Mouse (Mus musculus): ENCODE results near the gene Wdfy3.
A peak's percentile ranks its signal among the peaks of the same experiment; 100 is the strongest.
"Not testable (repeated sequence)": the region's sequence is repeated elsewhere in the genome, so short reads cannot be mapped to it uniquely, and the experiment has no call there.

Gene Wdfy3

DNA sequence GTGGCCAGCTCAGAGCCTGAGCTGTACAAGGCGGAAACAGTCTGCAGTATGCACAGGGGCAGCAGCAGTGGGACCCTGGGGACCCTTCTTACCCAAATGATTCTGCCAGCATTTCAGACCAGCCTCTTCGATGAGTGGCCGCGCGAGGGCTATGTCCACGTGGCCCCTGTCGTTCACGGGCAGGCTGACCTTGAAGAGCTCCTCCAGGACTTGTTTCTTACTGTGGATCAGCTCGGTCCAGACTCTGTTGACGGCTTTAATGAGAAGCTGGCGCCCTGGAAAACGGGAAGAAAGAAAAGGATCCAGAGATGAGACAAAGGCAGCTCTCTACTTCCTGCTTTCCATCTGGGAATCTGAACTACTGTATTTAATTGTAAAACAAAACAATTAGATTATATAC is 184.7 kb downstream of the Wdfy3 start:
- no peak for DNase-seq (ENCODE audit: low read depth)

DNA sequence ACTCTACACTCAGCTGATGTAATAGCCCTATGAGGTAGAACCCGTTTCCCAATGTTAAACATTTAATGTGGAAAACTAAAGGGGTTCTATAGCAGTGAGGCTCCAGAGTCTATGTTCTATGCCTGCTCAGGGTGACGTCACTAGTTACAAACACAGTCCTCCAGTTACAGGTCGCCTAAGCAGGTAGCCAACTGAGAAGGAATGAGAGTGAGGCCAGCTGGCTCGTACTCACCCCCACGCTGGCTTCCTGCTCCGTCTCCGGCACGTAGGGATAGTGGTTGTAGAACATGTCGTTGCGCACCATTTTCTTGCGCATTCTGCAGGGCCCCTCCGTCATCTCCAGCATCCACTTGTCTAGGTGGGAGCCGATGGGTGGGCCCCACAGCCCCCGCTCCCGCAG is 187.5 kb downstream of the Wdfy3 start:
- no peak for DNase-seq (ENCODE audit: low read depth)

DNA sequence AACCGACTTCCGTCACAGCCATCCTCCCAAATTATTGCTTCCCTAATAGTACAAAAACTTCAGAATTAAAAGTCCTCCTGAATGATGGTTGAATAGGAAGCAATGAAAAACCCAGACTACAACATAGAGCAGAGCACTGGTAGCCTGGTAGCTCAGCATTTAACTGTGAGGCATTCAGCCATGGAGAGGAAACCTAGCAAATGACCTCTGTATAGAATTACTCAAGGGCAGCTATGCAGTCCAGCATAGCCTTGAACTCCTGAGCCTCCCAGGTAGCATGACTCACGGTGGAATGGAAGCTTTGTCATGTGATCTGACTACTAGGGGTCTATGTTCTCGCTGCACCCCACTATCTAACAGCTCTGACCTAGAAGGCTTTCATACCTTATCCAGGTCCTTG is 189.8 kb downstream of the Wdfy3 start:
- DNase-seq (ENCODE audit: low read depth): no peak

DNA sequence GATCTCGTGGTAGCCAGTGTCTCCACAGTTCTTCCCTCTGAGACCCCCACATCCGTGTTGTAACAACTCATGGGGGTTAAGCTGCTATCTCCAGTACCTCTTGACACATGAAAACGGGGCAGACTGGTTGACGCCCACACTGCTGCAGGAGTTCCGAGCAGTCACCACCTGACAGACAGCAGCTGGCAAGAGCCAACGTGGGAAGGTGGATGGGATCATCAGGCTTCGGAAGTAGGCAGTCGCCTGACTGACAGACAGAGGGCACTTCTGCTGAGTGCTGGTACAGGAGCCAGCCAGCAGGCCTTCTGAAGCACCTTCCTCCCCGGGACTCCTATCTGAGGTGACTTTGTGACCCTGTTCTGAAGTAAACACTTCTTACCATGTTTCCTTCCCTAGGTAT is 191.3 kb downstream of the Wdfy3 start:
- no peak for DNase-seq (ENCODE audit: low read depth)

DNA sequence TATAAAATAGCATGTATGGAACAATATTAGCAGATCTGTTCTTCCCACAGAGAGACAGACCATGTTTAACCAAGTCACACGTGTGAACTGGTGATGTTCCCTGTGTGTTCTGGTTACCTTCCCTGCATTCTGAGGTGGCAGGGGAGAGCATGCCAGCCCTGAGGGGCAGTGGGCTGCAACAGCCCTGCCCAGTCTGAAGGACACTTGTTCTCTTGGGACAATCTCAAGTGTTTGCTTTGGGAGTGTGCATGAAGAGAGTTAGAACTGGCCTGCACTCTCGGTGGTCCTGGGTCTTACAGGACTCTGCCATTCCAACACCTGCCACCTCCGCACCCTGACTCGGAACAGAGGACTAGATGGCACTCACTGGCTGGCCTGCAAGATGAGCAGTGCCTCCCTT is 193.5 kb downstream of the Wdfy3 start:
- DNase-seq (ENCODE audit: low read depth): no peak

DNA sequence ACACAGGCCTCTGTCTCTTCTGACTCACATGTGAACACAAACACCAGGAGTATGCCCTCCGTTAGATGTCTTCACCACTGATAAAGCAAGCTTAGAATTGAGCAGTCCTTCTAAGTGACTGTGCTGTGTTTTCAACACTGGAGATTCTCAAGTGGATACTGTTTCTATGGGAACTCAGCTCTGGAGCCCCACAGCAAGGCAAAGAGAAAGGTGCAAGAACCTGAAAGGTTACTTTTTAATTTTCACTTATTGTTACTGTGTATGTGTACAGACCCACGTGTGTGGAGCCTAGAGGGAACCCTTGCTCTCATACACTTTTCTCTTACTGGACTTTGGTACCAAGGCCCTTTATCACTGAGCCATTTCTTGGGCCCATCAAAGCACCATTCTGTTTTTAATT is 203.0 kb downstream of the Wdfy3 start:
- DNase-seq (ENCODE audit: low read depth): no peak

DNA sequence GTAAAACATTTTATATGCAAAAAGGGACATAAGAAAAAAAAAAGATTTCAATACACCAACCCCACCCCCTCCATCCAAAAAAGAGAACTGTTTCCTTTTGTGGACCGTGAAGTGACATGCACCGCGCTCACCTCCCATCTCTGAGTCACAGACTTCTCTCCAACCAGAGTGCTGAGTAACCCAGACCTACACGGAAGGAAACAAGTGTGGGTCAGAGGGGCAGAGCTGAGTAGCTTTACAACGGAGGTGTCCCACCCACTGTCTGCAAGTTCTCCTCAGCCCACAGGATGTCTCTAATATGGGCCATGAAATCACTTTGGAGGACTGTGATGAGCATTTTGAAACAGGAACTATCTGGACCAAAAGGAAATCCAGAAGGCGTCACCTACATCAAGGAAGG is 205.8 kb downstream of the Wdfy3 start:
- DNase-seq (ENCODE audit: low read depth): peak; percentile 10

DNA sequence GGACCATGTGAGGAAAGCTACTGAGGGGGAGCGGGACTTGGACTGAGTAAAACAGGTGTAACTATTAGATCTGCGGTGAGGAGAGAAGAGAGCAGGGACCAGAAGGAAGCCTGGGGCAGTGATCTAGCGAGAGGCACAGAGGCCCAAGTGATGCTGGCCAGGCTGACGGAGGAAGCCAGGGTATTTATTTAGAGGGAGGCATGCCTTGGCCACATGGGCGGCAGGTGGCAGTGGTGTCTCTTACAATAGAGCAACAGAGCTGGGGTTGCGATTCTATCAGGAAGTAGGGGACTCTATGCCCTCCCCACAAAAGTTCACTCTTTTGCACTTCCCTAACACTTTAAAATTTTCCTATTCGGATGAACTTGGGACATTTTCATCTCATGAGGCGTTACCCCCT is 207.1 kb downstream of the Wdfy3 start:
- no peak for DNase-seq (ENCODE audit: low read depth)

DNA sequence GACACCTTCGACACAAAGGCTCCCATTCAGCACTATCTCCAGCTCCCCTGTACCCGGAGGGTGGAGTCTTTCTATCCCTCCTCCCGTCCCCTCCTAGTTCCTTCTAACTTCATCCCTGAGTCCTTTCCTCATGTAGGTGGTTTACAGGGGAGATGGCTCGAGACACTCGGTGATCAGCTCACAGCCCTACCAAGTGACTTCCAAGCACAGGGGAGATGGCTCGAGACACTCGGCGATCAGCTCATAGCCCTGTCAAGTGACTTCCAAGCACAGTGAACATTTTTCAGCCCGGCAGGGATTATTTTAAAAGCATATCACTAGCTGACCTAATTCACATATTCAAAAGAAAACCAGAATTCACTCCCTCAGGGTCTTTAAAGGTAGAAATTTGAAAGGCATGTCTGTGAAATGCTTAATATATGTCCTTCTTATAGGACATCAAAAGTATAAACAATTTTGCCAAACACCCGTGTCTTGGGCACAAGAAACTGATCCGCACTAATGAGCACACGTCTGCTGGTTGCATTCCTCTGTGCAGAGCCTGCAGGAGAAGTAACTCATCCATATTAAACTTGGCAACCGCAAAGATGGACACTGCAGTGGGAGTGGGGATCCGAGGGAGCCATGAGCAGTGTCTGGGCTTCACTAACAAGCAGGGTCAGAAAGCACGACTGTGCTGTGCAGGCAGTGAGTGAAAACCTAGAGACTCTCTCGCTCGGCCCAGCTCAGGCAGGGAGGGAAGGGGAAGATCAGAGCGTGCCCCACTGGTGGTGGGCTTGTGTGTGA is 207.7 kb downstream of the Wdfy3 start:
- DNase-seq (ENCODE audit: low read depth): no peak

DNA sequence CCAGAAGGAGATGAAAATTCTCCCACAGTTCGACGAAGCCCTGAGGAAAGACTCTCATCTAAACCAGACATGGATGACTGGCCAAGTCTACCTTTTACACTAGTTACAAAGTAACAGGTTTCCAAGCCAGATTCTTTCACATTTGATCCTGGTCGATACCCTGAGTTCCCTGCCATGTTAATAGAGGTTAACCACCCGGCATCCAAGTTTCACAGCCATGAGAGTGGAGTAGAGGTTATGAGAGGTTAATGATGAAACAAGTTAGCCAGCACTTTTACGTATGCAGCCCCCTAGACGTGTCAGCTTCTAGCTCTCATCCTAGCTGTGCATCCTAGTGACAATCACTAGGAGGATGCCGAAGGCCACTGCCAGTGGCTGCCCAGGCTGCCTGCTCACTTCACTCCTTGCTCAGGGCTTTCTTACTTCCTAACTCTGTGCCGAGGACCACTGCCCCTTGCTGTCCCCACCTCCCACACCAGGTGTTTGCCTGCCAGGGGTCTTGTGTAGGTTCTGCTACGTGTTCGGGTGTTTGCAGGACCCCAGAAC is 210.8 kb downstream of the Wdfy3 start:
- DNase-seq (ENCODE audit: low read depth): no peak

DNA sequence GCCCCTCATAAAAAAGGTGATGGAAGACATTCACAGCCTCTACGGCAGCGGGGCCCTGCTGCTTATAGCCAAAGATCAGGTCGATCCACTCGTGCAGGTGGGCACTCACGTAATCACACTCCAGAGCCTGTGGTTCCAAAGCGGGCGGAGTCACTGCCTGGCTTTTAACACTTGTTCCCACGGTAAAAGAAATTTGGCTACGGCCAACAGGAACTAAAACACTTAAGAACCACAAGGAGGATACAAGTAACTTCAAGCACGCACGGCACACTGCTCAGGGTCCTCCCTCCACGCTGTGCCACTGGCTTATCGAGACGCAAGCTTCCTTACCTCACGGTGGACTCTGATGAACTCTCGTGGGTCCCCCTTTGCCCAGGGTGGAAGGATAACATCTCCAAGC is 214.2 kb downstream of the Wdfy3 start:
- no peak for DNase-seq (ENCODE audit: low read depth)

DNA sequence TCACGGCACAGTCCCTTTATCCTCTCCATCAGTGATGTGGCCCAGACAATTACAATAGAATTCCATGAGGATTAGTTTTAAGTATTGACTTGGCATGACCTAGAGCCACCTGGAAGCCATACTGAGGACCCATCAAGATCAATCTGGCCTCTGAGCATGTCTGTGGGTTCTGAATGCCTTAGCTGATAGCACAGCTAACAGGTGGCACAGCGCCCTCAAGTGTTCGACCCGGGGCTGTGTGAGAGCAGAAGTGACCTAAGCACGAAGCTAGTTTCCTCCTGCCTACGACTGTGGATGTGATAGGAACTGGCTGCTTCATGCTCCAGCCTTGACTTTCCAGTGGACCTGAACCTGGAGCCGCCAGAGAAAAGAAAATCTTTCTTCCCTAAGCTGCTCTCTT is 215.1 kb downstream of the Wdfy3 start:
- no peak for DNase-seq (ENCODE audit: low read depth)

DNA sequence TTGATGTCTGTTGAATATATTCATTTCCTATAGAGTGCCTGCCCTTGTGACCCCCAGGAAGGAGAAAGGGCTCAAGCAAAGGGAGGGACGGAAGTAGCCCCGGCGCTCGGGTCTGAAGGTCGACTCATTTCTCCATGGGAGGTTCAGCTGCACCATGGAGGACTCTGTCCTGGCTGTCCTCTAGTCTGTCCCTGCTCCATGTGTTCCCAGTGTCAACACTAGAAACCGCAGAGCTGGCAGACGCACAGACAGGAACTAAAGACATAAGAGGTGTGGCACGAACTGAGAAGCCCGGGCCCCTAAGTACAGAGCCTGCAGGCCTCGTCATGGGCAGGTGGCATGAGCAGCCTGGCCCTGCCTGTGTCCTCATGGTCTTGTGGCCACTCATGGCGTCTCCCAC is 215.6 kb downstream of the Wdfy3 start:
- DNase-seq (ENCODE audit: low read depth): no peak

DNA sequence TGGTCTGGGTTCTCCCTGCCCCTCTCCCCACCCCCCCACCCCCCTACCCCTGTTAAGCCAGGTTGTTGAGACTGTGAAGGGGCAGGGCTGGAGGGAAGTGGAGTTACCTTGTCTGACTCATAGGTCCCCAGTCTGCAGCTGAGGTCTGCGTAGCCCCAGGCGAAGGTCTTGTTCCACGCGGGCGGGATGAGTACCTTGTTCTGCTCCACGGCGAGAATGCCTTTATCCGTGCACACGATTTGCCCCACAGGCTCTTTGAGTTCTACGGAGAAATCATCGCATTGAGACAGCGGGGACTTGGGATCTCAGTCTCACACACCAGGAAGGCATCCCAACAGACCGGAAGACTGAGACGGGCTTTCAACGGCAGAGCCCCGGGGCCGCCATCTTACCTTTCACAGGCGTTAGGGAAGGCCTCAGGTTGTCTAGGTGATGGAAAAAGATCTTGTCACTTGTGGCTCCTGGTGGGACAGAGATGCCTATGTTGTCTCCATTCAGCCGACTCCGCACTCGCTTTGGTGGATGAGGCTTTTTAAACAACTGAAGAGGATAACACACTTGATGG is 217.5 kb downstream of the Wdfy3 start:
- no peak for DNase-seq (ENCODE audit: low read depth)

DNA sequence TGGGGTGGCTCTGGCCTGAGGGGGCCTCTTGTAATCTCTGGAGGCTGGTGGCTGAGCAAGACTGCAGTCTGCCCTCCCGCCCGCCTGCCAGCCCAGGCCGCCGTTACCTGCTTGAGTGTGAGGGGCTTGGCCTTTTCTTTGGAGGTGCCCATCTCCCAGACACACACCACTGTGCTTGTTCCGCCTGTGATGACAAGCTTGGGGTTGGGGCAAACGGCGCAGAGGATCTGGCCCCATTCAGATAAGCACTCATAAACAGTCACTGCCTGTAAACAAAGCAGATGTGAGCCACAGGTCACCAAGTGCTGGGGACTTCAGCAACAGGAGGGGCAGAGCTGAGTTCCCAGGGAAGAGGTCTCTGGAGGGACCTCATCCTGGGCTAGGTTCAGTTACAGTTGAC is 218.6 kb downstream of the Wdfy3 start:
- no peak for DNase-seq (ENCODE audit: low read depth)

DNA sequence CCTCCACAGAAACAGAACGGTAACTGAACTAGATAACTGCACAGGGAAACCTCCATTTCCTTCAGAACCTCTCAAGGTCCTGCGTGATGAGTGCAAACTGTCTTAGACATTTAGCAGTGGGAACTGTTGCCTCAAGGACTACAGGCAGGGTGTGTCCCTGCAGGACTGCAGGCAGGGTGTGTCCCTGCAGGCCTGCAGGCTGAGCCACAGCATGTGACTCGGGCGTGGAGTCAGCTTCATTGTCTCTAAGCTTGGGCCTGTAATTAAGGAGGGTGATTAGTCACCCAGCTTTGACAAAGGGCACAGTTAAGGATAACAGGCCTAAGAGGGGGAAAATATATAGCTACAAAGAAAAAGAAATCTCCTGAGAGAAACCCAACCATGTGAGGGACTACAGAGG is 222.0 kb downstream of the Wdfy3 start:
- no peak for DNase-seq (ENCODE audit: low read depth)

DNA sequence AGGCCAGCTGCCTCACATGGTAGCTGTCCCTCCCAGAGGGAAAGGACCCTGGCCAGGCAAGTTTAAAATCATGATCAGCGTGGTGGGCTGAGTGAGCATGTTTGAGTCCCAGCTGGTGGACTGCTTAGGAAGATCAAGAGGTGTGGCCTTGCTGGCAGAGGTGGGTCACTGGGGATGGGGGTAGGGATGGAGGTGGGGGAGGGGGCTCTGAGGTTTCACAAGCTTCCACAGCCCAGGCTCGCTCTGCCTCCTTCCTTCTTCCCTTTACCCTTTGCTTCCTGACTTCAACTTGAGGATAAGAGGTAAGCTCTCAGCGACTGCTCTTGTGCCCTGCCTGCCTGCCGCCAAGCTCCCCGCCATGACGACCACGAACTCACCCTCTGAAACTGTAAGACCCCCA is 222.4 kb downstream of the Wdfy3 start:
- no peak for DNase-seq (ENCODE audit: low read depth)

DNA sequence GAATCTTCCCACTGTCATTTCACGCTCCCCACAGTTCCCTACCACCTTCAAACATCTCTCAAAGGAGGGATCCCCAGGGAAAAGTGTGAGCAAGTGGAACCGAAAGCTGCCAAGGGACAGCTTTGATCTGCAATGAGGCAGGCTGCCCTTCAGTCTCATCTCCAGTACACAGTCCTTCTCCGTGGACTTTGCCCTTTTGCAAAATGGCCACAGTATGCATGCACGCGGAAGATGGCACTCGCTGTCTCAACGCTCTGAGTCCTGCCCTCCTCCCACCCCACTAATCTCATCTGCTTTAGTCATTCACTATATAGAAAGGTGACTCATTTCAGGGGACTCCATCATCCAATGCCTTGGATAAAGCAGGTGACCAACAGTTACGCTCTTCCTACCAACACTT is 223.8 kb downstream of the Wdfy3 start:
- no peak for DNase-seq (ENCODE audit: low read depth)

DNA sequence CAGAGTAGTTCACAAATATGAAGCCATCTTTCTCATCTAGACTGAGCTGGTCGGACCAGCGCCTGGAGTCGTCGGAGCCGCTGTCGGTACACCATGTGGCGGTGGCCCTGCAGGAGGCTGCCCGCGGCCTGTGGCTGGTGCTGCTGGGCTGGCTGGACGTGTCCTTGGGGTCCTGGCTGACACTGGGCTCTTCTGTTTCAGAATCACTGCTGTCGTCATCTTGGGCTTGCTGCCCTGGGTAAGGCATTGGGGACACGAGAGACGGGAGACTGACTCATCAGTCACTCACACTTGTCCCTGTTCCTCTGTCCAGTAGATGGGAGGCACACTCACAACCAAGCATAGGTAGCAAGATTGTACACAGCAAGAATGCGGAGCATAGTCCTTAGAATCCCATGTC is 224.7 kb downstream of the Wdfy3 start:
- no peak for DNase-seq (ENCODE audit: low read depth)

DNA sequence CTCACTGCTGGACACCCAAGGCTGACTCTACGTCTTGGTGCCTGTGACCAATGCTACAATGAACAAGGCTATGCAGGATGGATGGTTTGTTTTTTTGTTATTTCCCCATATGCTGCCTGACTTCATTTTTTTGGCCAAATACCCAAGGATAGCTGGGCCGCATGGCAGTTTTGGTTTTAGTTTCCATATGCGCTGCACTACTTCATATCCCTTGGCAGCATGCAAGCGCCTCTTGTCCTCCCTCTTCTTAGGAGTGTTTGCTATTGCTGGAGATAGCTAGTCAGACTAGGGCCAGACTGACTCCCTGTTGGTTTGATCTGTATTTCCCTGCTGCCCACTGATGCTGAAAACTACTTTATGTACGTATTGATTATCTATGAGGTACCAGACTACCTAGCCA is 229.2 kb downstream of the Wdfy3 start:
- DNase-seq (ENCODE audit: low read depth): no peak

DNA sequence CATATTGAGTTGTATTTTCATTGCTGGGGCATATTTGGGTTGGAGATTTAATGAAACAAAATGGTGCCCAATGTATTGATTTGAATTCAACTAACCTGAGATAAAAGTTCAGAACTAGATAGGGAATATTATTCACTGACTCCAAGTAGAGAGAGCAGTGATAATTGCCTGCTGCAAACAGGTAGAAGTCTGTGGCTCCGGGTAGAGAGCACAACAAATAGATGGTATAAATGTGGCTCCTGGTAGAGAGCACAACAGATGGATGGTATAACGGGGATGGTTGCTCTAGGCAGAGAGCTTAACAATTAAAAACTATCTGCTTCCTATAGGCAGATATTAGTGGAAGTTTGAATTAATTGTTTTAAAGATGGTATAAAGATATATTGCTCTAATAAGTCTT is 232.1 kb downstream of the Wdfy3 start:
- not testable (repeated sequence) for DNase-seq (ENCODE audit: low read depth)

DNA sequence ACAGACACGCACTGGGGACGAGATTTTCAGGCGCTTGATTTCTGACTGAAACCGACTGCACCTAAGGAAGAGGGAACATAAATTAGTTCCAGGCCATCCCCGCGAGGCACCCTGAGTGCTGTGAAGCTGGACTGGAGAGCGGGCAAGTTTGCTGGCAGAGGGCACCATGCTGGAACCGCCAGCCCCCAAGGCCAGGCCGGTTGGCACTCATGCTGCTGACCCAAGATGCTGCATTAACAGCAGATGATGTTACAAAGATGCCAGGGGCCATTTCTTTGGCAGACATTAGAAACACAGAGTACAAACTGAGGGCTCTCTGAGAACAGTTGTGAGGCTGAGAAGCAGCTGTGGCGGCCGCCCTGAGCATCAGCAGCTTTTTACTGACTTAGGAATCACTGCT is 233.5 kb downstream of the Wdfy3 start:
- DNase-seq (ENCODE audit: low read depth): no peak

DNA sequence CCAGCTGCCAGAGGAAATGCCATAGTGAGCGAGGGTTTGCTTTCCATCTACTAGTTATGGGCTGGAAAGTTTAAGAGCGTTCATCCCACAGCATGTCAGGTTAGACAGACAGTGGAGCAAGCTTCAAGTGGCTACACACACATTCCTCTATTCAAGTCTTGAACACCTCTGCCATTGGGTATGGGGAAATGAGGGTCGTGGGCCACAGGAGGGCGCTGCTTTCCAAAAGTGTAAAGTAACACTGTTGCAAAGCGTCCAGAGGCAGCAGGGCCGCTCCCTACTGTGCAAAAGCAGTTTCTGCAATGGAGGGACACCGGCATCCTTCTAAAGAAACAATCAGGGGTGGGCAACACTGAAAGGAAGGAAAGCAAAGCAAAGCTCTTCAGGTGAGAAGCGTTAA is 235.8 kb downstream of the Wdfy3 start:
- DNase-seq (ENCODE audit: low read depth): no peak

DNA sequence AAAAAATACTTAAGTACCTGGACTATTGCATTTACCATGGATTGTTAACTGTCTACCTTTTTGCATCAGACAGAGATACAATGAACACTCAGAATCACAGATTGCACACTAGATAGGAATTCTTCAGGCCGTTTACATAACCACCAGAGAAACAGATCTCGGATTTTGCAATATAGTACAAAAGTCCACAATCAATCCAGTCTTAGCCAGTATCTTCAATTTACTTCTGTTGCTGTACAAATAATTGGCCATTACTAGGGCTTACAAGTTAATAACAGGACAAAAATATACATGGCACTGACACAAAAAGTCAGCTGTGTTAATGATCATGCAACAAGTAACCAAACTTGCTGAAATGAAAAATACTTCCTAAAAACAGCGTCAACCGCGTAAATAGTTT is 236.7 kb downstream of the Wdfy3 start:
- DNase-seq (ENCODE audit: low read depth): no peak

All from c-Kit-positive CD71-negative TER-119-negative erythroid progenitor cells, embryonic 14.5 days (primary cell).